Mouse (Mus musculus): ENCODE results near the gene Sass6.
"Not testable (repeated sequence)": the region's sequence is repeated elsewhere in the genome, so short reads cannot be mapped to it uniquely, and the experiment has no call there.

Sass6 gene

DNA sequence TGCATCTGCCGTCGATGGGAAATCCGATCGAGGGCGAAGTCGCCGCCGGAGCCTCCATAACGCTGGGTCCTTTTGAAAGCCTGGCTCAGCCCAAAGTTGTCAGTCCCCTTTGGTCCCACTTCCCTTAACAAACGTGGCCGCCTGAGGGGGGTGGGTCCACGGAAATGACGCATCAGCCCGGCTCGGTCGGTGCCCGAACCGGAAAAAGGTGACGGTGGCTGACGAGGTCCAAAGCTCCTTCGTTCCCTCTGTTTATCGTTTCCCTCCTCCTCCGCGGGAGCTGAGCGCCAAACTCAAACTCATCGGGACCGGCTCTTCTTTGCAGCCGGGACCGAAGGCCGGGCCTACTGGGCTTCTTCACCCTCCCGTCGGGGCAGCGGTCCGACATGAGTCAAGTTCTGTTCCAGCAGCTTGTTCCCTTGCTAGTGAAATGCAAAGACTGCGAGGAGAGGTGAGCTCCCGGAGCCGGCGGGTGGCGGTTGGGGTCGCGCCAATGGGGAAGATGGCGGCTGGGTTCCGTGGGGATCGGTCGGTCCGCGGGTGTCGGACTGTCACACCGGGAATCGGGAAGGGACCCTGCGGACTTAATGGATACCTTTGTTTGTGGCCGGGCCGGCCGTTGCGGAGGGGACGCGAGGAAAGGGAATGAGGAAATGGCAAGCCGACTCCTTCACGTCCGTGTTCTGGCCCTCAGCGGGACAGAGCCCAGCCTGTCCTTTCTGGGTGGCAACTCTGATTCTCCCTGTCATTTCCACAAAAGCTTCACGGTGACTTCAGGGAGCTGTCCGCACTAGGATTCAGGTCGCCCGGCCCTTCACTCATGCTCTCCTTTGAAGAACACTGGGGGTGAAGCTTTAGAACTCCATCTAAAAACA is at the start of gene Sass6:
Gene Sass6 (plus strand): TSS at position 255 of the 875 bp plus-strand sequence.
- in situ Hi-C loops (cut with MboI, MseI), result no loop called here

DNA sequence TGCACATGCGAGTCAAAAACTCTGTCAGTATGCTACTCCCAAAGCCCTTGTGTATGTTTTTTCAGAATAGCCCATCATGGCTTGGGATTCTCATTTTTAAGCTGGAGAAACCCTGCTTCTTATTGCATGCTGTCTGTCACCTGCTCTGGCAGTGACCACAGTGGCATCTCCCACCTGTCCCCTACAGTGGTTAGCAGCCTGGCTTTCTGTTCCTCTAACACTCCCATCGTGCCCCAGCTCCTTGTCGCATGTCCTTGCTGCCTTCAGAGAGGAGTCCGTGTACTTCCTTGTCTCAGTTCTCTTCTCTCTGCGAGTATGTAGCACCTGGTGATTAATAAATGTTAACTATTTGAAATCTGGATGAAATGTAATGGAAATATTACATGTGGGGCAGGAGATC is 47.4 kb upstream of the Sass6 start:
- in situ Hi-C loops (cut with MboI, MseI), result loop anchor here (5.0 kb wide), 1 partner anchor 80 kb away; no protein-coding TSS in a partner anchor

DNA sequence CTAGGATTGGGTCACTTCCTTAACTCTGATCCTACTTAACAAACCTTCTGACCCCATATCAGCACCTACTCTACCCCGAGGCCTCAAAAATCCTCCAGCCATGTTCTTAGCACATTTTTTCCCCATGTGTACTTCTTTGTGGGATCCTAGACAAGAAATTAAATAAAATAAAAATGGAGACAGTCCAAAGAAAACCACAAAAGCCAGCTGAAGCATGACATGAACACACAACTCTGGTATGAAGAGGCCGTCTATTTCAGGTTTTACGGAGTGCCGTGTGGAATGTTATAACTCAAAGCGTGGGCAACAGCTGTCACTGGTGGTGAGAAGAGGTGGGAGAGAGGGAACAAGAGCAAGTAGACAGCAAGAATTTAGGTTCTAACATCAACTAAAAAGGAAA is 43.4 kb upstream of the Sass6 start:
- in situ Hi-C loops (cut with MboI, MseI), result no loop called here

DNA sequence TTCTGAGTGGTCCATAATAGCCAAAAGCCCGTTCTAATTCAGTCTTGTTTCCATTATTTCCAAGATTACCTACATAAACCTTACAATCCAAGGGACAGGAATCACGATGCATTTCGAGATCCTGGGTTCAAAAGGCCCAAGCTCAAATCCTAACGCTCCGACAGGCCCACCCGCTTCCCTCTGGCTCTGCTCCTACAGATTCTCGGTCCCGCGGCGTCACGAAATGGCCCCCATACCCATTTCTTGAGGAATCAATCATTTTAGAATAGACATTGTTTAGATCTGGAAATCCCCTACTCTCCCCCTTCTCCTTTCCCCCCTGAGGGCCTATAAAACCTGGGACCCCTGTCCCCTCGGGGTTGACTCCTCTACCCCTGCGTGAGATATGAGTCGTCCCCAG is 33.5 kb upstream of the Sass6 start:
- in situ Hi-C loops (cut with MboI, MseI), result not testable (repeated sequence)

DNA sequence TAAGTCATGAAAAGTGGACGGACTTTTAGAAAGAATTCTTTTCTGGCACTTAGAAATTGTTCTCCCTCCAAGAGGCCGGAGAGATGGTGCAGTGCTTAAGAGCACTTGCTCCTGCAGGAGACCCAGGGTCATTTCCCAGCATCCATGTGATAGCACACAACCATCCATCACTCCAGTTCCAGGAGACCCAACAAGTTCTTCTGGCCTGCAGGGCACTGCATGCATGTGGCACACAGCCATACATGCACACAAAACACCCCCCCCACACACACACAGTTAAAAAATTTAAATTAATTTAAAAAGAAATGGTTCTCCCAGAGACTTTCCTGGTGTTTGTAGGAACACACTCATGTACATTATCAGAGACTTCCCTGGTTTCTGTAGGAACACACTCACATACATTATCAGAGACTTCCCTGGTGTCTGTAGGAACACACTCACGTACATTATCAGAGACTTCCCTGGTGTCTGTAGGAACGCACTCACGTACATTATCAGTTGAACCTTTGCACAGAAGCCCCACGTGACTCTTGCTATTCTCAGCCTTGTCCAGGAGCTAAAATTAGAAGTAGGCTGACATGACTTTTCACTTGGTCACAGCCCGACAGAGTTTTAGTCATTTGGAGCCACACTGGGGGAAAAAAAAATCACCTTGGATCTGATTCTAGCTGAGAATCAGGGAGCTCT is 32.2 kb upstream of the Sass6 start, which contains the start of gene Lrrc39:
Gene Lrrc39 (plus strand): TSS at position 566 of the 687 bp plus-strand sequence.
- in situ Hi-C loops (cut with MboI, MseI), result no loop called here

DNA sequence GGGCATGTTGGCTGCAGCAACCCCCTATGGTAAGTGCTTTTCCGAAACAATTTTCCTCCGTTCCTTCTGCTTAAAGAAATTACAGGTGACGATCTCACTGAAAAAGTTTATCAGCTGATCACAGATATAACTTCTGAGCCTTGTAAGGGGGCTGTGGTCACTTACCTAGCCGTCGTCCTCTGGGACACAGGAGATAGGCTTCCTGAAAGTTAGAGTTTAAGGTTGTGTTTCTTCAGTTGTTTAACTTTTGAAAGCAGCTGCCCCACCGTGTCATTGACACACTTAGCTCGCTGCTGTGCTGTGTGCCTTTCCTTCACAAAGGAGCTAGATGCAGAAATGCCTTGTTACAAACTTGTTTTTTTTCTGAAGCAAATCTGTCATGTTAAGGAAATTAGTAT is 31.7 kb upstream of the Sass6 start:
- in situ Hi-C loops (cut with MboI, MseI), result no loop called here

DNA sequence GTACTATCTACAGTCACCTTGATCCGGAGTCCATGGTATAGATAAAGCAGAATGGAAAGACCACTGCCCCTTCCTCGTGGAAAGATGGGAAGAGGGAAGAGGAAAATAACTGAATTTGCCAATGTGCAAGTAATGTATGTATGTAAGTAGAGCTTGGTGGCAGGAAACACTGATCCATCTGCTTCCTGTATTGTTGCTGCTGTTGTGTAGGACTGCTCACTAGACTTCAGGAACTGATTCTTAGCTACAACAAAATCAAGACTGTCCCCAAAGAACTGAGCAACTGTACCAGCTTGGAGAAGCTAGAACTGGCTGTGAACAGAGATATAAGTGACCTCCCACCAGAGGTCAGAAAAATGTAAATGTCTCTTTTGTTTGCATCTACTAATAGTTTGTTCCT is 24.2 kb upstream of the Sass6 start:
- in situ Hi-C loops (cut with MboI, MseI), result no loop called here

DNA sequence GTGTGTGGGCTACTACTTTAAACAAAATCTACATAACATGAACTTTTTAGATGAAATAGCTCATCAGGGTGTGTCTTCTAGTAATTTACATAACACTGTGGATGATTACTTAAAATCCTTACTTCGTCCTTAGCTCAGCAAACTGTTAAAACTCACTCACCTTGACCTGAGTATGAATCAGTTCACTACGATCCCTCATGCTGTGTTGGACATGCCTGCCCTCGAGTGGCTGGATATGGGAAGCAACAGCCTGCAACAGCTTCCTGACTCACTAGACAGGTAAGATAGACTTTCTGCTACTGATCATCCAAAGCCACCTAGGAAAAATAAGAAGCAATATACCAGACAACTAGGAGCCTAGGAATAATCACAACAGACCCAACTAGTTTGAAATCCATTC is 17.5 kb upstream of the Sass6 start:
- in situ Hi-C loops (cut with MboI, MseI), result loop anchor here (5.0 kb wide), 1 partner anchor 55 kb away; no protein-coding TSS in a partner anchor

DNA sequence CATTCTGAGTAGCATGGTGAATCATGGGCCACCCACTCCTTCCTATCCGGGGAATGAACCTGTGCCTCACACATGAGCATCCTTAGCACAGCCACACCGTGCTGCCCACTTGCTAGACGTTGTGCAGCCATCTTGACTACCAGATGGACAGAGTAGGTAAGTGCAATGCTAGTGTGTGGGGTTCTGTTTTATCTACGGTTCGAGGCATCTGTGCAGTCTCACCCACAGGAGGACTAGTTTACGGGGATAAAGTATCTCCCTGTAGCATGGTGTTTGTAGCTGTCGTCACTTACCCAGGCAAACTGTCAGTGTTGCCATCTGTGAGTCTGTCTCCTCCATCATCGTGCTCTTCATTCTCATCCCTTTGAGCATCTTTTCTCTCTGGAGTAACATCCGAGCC is 12.6 kb upstream of the Sass6 start:
- in situ Hi-C loops (cut with MboI, MseI), result no loop called here

DNA sequence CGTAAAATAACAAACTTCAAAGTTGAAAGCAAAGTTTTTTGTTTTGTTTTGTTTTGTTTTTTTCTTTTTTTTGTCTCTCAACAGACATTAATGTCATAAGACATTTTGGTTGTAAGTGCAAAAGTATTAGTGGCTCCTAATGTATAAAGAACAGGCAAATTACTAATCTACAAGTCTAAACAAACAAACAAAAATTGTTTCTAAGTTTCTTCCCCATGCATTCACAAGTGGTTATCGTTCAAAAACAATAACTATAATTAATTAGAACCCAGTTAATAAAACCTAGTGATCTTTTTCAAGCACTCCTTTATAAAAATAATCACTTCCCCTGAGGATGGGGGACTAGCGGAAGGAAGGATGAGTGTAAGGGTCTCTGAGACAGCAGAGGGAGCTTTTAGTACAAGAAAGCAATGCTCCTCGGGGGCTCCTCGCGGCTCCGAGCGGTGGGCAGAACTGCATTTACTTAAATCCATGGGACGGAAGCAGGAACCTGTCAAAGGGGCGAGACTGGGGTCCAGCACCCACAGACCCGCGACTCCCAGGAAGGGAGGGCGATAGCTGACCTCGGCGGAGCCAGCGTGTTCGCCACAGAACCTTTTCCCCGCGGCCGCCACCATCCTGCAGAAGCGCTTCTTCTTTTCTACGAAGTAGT is 580 bp upstream of the Sass6 start:
- in situ Hi-C loops (cut with MboI, MseI), result no loop called here

DNA sequence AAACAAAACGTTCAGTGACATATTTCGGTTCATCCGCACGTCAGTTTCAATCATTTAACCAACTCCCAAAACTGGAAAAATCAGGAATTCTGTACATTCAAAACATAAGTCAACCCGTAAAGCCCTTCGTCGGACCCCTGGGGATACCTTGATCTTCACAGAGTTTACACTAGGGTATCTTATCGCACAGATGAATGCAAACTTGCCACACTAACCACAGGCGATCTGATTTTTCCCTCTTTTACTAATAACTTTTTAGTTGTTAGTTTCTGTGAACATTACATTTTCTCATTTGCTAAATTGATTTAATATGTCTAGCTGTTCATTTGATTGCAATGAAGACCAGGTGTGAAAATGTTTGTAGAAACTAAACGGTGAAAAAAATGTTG is 815 bp downstream of the Sass6 start:
- in situ Hi-C loops (cut with MboI, MseI), result no loop called here

DNA sequence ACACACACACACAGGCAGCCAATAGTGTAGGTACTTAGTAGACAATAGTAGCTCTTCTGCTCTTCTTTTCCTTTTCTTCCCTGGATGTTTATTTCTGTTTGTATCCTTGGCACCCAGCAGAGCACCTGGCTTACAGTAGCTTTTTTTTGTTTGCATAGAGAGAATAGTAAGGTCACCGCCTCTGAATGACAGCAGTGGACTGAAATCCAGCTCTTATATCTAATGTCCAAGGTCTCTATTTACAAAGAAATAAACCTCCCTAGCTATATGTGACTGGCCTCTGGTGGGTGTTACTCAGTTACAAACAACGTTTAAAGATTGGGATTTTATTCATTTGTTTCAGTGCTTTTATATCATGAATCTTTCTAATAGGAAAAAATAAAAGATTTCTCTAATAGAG is 4.9 kb downstream of the Sass6 start:
- in situ Hi-C loops (cut with MboI, MseI), result no loop called here

DNA sequence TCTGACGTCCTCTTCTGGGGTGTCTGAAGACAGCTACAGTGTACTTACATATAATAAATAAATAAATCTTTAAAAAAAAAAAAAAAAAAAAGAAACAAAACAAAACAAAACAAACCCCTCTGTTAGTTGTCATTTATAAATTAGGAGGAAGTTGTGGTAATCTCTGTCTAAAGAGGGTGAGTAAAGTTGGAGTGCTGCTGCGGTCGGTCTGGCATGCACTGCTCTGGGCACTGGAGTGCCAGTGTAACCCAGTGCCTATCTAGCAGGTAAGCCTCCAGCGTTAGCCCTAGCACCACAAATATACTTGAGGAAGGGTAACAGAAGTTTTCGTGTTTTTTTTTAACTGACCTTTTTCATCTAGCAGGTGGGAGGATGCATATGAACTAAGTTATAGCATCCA is 6.2 kb downstream of the Sass6 start:
- in situ Hi-C loops (cut with MboI, MseI), result no loop called here

DNA sequence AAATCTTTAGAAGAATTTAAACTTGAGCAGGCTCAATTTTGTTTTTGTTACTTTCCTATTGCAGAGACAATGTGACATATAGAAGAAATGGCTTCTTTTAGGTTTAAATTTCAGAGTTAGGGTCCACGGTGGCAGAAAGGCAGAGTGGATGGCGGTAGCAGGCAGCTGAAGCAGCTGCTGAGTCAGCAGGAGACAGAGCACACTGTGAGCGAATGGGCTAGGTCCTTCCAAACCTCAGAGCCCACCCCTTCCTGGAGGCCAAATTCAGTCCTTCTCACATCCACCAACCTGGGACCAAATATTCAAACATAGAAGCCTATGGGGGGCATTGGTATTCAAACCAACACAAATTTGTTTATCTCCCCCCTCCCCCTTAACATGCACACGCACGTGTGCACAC is 7.0 kb downstream of the Sass6 start:
- in situ Hi-C loops (cut with MboI, MseI), result no loop called here

DNA sequence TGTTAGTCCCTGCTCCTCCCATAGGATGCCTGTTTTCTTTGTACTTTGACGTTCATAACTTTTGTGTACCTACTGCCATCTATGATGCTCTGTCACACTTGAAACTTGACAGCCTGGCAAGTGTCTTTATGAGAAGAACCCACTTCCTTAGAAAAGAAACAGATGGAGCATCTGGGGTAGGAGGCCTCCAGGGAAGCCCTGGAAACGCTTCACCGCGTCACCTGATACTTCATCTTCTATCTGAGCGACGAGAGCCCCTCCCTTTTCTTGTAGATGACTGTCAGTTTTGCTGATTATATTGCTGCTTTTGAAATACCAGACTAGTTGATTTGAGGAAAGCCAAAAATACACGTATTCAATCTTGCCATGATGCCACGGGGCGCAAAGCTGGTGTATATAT is 9.8 kb downstream of the Sass6 start:
- in situ Hi-C loops (cut with MboI, MseI), result no loop called here

DNA sequence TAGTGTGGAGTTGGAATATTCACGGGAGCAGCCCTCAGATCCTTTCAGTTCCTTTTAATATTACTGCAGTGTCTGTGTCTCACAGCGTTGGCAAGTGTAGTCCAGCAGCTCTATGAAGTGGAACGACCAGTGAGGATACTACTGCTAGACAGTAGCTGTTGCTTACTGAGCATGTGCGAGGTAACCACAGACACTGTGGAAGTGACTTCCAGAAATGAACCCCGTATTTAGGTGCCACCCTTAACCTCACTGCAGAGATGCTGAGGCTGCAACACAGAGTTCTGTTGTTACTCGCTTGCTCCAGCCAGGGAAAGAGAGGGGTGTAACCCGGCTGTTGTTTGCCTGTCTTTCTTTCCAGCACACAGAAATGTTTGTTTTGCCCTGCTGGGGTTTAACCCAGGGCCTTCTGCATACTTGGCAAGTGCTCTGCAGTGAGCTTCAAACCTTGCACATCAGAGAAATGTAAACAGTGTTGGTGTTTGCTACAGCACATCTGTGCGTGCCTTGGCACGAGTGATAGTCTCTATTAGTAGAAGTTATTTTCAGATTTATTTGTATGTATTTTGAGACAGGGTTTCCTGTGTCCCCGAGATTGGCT is 19.6 kb downstream of the Sass6 start, which contains the start of gene Trmt13:
Gene Trmt13 (minus strand): TSS at position 293 of the 598 bp plus-strand sequence.
- in situ Hi-C loops (cut with MboI, MseI), result no loop called here

DNA sequence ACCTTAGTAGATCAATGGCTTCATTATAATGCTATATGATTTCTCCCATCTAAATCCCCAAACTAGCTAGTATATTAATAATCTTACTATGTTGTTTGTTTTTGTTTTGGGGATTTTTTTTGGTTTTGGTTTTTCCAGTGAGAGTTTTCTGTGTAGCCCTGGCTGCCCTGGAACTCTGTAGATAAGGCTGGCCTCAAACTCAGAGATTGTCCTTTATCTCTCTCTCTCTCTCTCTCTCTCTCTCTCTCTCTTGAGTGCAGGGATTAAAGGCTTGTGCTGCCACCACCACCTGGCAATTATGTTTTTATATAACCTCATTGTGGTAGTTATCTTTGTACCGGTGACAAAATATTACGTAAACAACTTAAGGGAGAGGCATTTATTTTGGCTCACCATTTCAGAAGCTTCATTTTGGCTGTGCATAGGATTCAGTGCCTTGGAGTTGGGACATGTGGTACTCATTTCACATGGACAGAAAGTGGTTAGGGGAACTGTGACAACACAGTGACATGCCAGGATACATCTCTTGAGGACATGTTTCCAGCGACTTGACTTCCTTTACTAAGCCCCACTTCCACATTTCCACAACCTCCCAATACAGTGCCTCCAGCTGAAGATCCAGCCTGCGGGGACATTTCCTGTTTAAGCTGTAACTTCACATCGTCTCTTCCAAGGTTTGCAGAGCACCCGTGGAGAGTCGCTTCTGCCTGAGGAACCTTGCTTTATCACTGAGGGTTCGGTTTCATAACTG is 20.7 kb downstream of the Sass6 start:
- in situ Hi-C loops (cut with MboI, MseI), result no loop called here

DNA sequence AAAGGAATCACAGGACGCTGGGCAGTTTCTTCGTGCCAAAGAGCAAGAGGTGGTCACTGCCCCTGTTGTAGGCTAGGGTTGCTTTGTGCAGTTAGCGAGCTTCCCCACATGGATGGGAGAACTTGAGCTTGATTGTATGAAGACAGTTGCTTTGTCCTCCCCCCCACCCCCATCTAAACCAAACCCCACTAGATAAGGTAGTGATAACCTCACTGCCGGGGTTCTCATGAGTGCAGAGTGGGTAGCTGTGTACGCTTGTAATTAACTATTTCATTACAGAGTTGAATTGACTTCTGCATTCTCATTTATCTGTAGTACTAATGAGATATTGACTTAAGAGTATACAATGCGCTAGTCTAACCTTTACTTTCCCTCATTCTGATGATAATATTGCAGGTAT is 24.1 kb downstream of the Sass6 start:
- in situ Hi-C loops (cut with MboI, MseI), result no loop called here

DNA sequence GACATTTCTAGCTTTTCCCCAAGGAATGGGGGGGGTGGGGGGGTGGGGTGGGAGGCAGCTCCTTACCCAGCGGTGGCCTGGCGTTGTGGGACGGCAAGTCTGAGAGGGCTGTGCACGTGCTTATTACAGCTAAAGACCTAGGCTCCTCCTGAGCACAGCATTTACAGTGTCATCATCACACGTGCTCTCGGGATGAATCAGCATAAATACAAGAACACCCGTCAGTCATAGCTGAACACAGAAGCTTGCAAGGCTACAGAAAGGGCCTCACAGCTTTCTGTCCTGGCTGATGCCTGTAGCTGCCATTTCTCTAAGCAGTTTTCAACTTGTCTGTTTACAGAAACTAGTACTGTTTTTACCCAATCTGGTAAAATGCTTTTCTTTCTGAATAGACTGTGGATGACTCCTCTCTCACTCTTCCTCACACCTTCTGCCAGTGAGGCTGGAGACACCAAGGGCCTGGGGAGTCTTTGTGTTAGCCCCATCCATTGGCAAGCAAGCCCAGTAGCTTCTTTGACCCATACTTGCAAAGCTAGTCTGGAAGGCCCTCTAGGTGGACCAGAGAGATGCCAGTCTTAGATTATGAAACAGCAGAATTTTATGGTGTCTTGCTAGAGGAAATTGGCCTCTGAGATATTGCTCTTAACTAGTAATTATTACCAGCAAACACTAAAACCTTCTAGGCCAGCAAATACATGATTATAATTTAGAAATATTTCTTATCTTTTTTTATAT is 26.0 kb downstream of the Sass6 start:
- in situ Hi-C loops (cut with MboI, MseI), result no loop called here

DNA sequence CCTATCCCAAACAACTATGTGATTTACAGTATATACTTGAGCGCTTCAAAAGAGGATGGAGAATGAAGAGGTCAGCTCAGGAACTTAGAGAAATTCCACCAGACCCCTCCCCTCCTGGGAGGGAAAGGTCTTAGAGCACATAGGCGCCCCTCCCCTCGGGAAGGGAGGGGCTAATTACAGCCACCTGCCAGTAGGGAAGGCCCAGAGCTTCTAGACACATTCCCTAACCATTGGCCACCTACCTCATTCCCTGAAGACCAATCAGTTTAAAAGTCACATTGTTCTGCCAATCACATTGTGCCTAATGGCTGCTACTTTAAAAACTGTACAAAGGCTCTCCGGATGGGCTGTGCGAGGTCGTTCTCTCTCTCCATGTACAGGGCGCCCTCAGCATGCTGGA is 27.9 kb downstream of the Sass6 start:
- in situ Hi-C loops (cut with MboI, MseI), result no loop called here

DNA sequence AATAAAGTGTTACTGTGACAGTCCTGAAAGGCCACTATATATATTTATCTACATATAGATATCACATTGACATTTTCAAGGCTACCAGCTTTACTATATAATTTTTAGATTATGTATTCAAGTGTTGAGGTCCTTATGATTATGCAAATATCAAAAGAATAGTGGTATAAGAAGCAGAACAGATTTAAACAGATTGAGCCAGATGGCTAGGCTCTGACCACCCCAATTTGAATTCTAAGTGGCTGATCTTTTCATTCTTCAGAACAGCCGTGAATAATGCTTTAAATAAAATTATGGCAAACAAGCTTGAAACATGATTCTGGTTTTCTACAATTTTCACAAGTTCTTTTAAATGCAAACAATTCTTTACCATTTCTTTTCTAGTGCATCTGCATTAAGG is 36.7 kb downstream of the Sass6 start:
- in situ Hi-C loops (cut with MboI, MseI), result no loop called here

All from T-helper 1 cell (primary cell).